Mouse (Mus musculus): Measurements from ENCODE around the gene Lin7b. TPM values are rescaled to one million over a fixed set of nuclear protein-coding genes. Genes with fewer than 3 reads are reported as not detected.
"Not testable (repeated sequence)": the region's sequence is repeated elsewhere in the genome, so short reads cannot be mapped to it uniquely, and the experiment has no call there.

The Lin7b gene
- polyA plus RNA-seq, 1 experiment = not detected

GRCm38 (mm10) chr7:45368178-45368577, 2.2 kb downstream of the Lin7b start:
- no peak overlapping the region for H3K27ac ChIP-seq (replicated peaks; ENCODE audit: low read depth, low read length)
- H3K4me3 ChIP-seq (ENCODE audit: insufficient read depth, low read depth, low read length) = no peak overlapping the region
- H3K4me1 ChIP-seq (ENCODE audit: control insufficient read depth, insufficient read depth, insufficient read length, low read length) = peaks cover 4% of the 10 kb centered on the region; the same call in 1 of the 2 replicates

GRCm38 (mm10) chr7:45367020-45367880, 3.1 kb downstream of the Lin7b start:
- peak overlapping the region; percentile 85 for H3K4me3 ChIP-seq (ENCODE audit: insufficient read depth, low read depth, low read length)
- H3K4me1 ChIP-seq (ENCODE audit: control insufficient read depth, insufficient read depth, insufficient read length, low read length) = peaks cover 4% of the 10 kb centered on the region; the same call in 1 of the 2 replicates
- no peak overlapping the region for H3K27ac ChIP-seq (replicated peaks; ENCODE audit: low read depth, low read length)

DNA sequence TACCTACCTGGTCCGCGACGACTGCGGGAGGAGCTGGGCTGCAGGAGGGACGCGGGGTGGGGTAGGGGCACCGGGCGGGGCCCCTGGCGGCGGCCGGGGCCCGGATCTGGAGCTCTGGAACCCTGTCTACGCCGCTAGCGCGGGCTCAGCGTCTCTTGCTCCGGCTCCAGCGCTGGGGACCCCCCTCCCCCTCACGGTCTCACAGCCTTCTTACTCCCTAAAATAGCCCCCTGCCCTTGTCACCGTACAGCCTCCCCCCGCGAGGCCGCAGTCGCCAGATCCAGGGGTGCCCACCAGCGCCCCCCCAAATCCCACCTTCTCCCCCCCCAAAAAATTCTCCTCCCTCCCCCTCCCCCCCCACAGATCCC, 3.7 kb downstream of the Lin7b start, which contains the start of gene Ppfia3:
Gene Ppfia3 (minus strand): TSS at position 368 of the 368 bp plus-strand sequence.
- Histone ChIP-seq H3K27ac (replicated peaks; ENCODE audit: low read depth, low read length) (no peak within 1 kb of the TSS), H3K4me3 (ENCODE audit: insufficient read depth, low read depth, low read length) (peak within 1 kb of the TSS; percentile 85), H3K4me1 (ENCODE audit: control insufficient read depth, insufficient read depth, insufficient read length, low read length) (peaks cover 4% of the 10 kb centered on the region; the same call in 1 of the 2 replicates)

GRCm38 (mm10) chr7:45365742-45366651, 4.4 kb downstream of the Lin7b start:
- H3K27ac ChIP-seq (replicated peaks; ENCODE audit: low read depth, low read length) = no peak overlapping the region
- peak overlapping the region; percentile 40 for H3K4me3 ChIP-seq (ENCODE audit: insufficient read depth, low read depth, low read length)
- peaks cover 8% of the 10 kb centered on the region; the same call in 1 of the 2 replicates for H3K4me1 ChIP-seq (ENCODE audit: control insufficient read depth, insufficient read depth, insufficient read length, low read length)

GRCm38 (mm10) chr7:45363983-45364382, 6.4 kb downstream of the Lin7b start:
- Histone ChIP-seq H3K4me1 (ENCODE audit: control insufficient read depth, insufficient read depth, insufficient read length, low read length) (peaks cover 8% of the 10 kb centered on the region; the same call in 1 of the 2 replicates), H3K4me3 (ENCODE audit: insufficient read depth, low read depth, low read length) (no peak overlapping the region), H3K27ac (replicated peaks; ENCODE audit: low read depth, low read length) (no peak overlapping the region)

DNA sequence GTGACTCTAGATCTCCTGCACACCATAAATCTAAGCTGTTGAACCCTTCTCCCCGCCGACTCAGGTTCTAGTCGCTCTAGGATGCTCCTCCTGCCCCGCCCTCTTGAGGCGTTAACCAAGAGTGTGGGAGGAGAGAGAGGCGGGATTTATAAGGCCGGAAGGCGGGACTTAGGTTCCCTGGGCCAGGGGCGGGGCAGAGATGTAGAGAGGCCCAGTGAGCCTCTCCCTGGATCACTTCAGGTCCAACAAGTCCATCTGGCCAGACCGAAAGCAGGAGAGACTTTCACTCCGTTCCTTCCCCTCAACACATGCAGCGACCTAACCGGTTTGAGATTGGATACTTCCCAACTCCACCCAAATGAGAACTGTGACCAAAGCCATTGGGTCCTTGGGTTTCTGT, 7.6 kb downstream of the Lin7b start:
- H3K27ac ChIP-seq (replicated peaks; ENCODE audit: low read depth, low read length) = no peak overlapping the region
- H3K4me3 ChIP-seq (ENCODE audit: insufficient read depth, low read depth, low read length) = no peak overlapping the region
- peaks cover 8% of the 10 kb centered on the region; the same call in 1 of the 2 replicates for H3K4me1 ChIP-seq (ENCODE audit: control insufficient read depth, insufficient read depth, insufficient read length, low read length)

- peaks cover 6% of the 10 kb centered on the region; the same call in 1 of the 2 replicates for H3K4me1 ChIP-seq (ENCODE audit: control insufficient read depth, insufficient read depth, insufficient read length, low read length)
- H3K27ac ChIP-seq (replicated peaks; ENCODE audit: low read depth, low read length) = no peak overlapping the region
- peak overlapping the region; percentile 50 for H3K4me3 ChIP-seq (ENCODE audit: insufficient read depth, low read depth, low read length)
Observed at GRCm38 (mm10) chr7:45361243-45361804, 9.1 kb downstream of the Lin7b start.

DNA sequence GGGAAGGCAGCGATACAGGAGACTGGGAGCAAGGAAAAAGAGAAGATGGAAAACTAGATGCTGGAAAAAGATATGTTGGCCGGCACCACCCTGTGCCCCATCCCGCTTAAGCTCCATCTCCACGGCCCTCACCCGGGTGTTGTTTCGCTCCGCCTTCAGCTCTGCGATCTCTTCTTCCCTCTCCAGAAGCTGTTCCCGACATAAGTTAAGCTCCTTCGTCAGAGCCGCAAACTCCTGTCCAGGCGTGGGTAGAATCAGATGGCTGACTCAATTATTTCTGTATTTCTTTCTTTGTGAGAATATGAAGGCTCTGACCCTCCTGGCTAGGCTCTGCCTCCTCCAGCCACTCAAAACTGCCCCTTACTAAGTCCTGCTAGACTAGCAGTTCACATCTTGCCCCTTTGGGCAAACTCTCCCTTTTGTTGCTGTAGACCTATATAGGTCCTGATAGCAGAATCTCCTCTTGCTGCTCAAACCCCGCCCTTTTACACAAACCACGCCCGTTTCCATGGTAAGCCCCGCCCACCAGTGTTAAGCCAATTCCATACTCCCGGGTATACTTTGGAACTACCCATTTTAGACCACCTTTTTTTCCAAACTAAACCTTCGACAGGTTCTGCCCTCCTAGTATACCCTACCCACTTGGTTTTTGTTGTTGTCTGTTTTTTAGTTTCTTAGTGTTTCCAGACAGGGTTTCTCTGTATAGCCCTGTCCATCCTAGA, 9.8 kb downstream of the Lin7b start:
- H3K4me3 ChIP-seq (ENCODE audit: insufficient read depth, low read depth, low read length) = no peak overlapping the region
- no peak overlapping the region for H3K27ac ChIP-seq (replicated peaks; ENCODE audit: low read depth, low read length)
- H3K4me1 ChIP-seq (ENCODE audit: control insufficient read depth, insufficient read depth, insufficient read length, low read length) = 0 out of 2 replicates have a peak, but pooled peaks cover 3% of the 10 kb centered on the region

- H3K27ac ChIP-seq (replicated peaks; ENCODE audit: low read depth, low read length); H3K4me1 ChIP-seq (ENCODE audit: control insufficient read depth, insufficient read depth, insufficient read length, low read length); H3K4me3 ChIP-seq (ENCODE audit: insufficient read depth, low read depth, low read length): not testable (repeated sequence)
Observed at GRCm38 (mm10) chr7:45359081-45359480, 11.3 kb downstream of the Lin7b start.

DNA sequence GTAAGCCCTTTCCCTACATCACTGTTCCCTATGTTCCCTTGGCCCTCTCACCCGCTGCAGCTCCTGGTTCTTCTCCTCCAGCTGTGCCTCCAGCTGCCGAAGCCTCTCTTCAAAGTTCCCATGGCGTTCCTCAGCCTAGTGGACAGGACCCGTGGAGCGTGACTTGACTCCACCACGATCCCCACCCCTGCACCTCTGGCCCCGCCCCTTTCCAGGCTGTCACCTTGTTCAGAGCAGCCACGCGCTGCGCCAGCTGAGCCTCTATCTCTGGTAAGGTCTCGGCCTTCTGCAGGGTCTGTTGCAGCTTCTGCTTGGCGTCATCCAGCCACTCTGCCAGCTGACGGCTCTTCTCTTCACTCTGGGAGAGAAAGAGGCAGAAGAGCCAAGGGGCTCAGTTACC, 14.3 kb downstream of the Lin7b start:
- Histone ChIP-seq H3K4me1 (ENCODE audit: control insufficient read depth, insufficient read depth, insufficient read length, low read length) (no peaks in the 10 kb centered on the region), H3K27ac (replicated peaks; ENCODE audit: low read depth, low read length) (no peak overlapping the region), H3K4me3 (ENCODE audit: insufficient read depth, low read depth, low read length) (no peak overlapping the region)

DNA sequence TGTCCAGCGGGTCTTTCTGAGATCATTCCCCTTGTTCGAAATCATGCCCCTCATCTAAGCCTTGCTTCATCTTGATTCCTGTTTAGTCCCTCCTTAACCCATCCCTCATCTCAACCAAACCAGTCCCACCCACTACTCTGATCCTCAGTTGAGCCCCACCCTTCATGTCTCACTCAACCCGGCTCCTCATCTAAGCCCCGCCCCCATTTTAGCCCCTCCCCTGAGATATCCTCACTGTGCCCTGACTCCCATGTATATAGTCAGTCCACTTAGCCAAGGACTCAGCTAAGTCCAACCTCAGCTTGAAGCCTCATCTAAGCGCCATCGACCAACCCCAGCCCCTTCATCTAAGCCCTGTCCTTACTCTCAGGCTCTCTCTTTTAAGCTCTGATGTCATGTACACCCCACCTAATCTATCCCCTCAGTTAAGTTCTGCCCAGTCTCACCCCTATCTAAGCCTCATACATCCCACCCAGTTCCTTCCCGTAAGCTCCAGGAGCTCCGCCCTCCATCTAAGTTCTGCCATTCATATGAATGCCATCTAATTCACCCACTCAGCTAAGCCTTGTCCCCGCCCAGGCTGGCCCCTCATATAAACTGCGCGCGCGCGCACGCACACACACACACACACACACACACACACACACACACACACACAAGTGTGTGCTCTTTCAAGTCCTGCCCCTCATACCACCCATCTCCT, 14.9 kb downstream of the Lin7b start:
- H3K4me3 ChIP-seq (ENCODE audit: insufficient read depth, low read depth, low read length) = no peak overlapping the region
- no peak overlapping the region for H3K27ac ChIP-seq (replicated peaks; ENCODE audit: low read depth, low read length)
- no peaks in the 10 kb centered on the region for H3K4me1 ChIP-seq (ENCODE audit: control insufficient read depth, insufficient read depth, insufficient read length, low read length)

DNA sequence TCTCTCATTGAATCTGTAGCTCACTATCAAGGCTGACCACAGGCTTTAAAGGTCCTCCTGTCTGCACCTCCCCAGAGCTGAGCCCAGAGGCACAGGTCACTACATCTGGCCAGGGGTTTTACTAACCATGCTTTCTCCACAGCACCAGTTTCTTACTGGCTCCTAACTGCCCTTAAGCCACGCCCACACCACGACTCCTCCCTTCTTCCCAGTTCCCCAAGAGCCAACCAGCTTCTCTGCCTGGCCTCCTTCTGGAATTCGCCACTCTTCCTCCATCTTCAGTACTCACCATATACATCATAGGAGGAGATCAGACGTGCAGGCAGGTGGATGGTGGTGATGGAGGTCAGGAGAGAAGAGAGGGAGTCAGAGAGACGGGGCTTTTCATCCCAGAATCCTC, 17.3 kb downstream of the Lin7b start:
- Histone ChIP-seq H3K4me3 (ENCODE audit: insufficient read depth, low read depth, low read length) (no peak overlapping the region), H3K4me1 (ENCODE audit: control insufficient read depth, insufficient read depth, insufficient read length, low read length) (no peaks in the 10 kb centered on the region), H3K27ac (replicated peaks; ENCODE audit: low read depth, low read length) (no peak overlapping the region)

- no peak overlapping the region for H3K27ac ChIP-seq (replicated peaks; ENCODE audit: low read depth, low read length)
- no peaks in the 10 kb centered on the region for H3K4me1 ChIP-seq (ENCODE audit: control insufficient read depth, insufficient read depth, insufficient read length, low read length)
- H3K4me3 ChIP-seq (ENCODE audit: insufficient read depth, low read depth, low read length) = no peak overlapping the region
Observed at GRCm38 (mm10) chr7:45346905-45347304, 23.5 kb downstream of the Lin7b start.

DNA sequence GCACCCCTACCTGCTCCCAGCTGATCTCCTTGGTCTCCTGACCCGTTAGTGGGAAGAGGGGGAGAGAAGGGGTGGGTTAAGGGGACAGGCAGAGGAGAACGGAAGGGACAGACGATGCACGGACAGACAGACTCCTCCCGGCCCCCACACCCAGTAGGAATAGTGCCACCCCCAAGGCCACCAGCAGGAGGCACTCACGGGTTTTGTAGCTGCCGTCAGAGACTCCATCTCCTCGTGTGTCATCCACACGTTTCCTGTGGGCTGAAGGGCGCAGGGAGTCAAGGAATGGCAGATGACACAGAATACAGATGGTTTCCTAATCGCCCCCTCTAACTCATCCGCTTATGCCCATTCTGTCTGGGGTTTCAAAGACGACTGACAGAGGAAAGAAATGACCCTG, 26.8 kb downstream of the Lin7b start:
- H3K4me1 ChIP-seq (ENCODE audit: control insufficient read depth, insufficient read depth, insufficient read length, low read length) = peaks cover 11% of the 10 kb centered on the region; the same call in 1 of the 2 replicates
- H3K27ac ChIP-seq (replicated peaks; ENCODE audit: low read depth, low read length) = no peak overlapping the region
- H3K4me3 ChIP-seq (ENCODE audit: insufficient read depth, low read depth, low read length) = no peak overlapping the region
